Mouse (Mus musculus): ENCODE measurements around the gene Slc13a5. TPM values are rescaled to one million over a fixed set of nuclear protein-coding genes. Genes with fewer than 3 reads are reported as not detected.

Gene Slc13a5
- total RNA-seq, 2 experiments from 2014 or later = 12.4 to 13.4 TPM

GRCm38 (mm10) chr11:72206341-72207203 is 60.5 kb downstream of the Slc13a5 start, which contains the start of gene Gm43951:
TSS of gene Gm43951 (minus strand) at chr11:72206840.
- DNase-seq (ENCODE audit: low spot score in 2 of 2) = no peak

DNA sequence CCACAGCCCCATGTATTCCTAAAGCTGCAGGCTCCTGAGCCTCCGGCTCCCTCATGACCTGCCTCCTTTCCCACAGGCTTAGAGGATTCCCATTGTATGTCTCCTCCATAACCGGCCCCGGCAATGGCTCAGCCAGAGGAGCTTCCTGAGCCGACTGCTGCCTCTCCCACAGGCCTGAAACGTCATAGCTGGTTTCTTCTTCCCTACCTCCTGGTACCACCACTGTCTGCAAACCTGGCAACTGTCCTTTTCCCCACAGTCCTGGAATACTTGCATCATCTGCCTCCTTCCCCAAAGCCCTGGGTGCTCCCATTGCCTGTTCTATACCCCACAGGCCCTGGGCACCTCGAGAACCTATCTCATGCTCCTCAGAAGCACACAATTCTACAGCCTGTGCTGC is 61.8 kb downstream of the Slc13a5 start:
- DNase-seq (ENCODE audit: low spot score in 2 of 2) = no peak

DNA sequence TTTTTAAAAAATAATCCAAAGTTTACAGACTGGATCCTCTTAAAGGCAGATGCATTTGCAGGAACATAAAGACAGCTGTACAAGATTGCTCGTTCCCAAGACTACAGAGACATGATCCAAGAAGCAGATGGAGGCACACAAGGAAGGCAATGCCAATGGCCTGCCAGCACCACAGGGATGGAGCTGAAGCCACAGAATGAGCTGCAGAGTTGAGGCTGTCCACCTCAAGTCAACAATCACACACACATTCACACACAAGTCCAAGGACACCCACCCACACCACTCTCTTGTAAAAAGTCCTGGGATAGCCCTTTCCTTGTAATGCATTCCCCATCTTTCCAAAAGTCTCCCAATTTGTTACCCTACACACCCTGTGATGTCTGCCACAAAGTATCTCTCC is 63.6 kb downstream of the Slc13a5 start:
- DNase-seq (ENCODE audit: low spot score in 2 of 2) = no peak

DNA sequence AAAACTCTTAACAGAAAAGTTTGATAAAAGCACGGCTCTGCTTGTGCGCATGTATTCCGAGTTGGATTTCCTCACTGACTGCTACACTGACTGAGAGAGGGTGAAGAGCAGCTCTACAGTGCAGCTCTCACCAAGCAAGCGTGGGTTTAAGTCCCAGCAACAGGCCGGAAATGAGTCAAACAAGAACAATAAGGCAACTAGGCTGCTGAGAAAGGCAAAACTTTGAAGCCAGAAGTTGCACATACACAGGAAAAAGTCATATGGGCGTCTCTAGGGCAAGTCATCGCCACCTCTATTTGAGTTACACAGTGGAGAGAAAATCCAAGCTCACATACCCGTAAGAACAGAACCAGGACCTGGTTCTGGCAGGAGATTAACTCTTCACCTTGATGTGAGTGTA is 70.5 kb downstream of the Slc13a5 start:
- no peak for DNase-seq (ENCODE audit: low spot score in 2 of 2)

DNA sequence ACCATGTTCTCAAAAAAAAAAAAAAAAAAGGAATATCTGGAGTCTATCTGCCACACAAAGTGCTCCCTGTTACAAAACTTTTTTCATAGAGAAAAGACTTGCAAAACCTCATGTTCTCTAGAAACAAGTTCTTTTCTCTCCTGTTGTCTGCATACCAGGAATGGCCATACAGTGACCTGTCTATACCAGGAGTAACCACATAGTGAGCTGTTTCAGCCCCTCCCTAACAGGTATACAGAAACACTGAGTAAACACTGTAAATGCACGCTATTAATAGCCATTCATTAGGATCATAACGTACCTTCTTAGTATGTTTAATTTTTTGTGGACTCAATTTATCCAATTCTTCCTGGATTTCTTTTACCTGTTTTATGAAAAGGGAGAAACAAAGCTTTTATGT is 72.8 kb downstream of the Slc13a5 start:
- no peak for DNase-seq (ENCODE audit: low spot score in 2 of 2)

Other genes starting within 250 kb of the Slc13a5 start
- gene Aipl1, start 229.7 kb downstream of the Slc13a5 start, total RNA-seq (2021) = under 1 TPM in 1 of 2 experiments, not detected in 1; 0.14 TPM
- gene Pimreg, start 225.2 kb downstream of the Slc13a5 start, total RNA-seq (2021) = 1 to 10 TPM; 2.4 to 3.0 TPM
- 10 to 100 TPM; 20.9 to 22.2 TPM for gene Pitpnm3, start 131.4 kb downstream of the Slc13a5 start, total RNA-seq (2021)
- gene Gm43951, start 60.4 kb downstream of the Slc13a5 start, total RNA-seq (2021) = 10 to 100 TPM; 10.9 to 11.3 TPM
- 10 to 100 TPM; 22.9 to 23.3 TPM for gene 4933427D14Rik, start 59.8 kb downstream of the Slc13a5 start, total RNA-seq (2021)
- gene Txndc17, start 59.7 kb downstream of the Slc13a5 start, total RNA-seq (2021) = 10 to 100 TPM; 38.1 to 44.3 TPM
- gene Med31, start 51.6 kb downstream of the Slc13a5 start, total RNA-seq (2021) = 10 to 100 TPM; 14.7 to 14.8 TPM
- 1 to 10 TPM; 2.4 to 2.9 TPM for gene Xaf1, start 34.4 kb upstream of the Slc13a5 start, total RNA-seq (2021)
- not detected for gene Fbxo39, start 47.2 kb upstream of the Slc13a5 start, total RNA-seq (2021)
- 1 to 10 TPM; 2.6 to 5.0 TPM for gene Tekt1, start 95.2 kb upstream of the Slc13a5 start, total RNA-seq (2021)
- gene Smtnl2, start 144.5 kb upstream of the Slc13a5 start, total RNA-seq (2021) = 1 to 10 TPM; 3.0 to 4.4 TPM
- not detected for gene Ggt6, start 168.3 kb upstream of the Slc13a5 start, total RNA-seq (2021)
- 10 to 100 TPM; 50.3 to 53.1 TPM for gene Mybbp1a, start 174.1 kb upstream of the Slc13a5 start, total RNA-seq (2021)
- 10 to 100 TPM; 85.1 to 85.6 TPM for gene Spns2, start 222.7 kb upstream of the Slc13a5 start, total RNA-seq (2021)